Mouse (Mus musculus) erythroblast, embryonic 14.5 days (primary cell): ENCODE results near the gene Cntnap1. TPM values are rescaled to one million over a fixed set of nuclear protein-coding genes. Genes with fewer than 3 reads are reported as not detected.

Experiments
- H3K27me3 ChIP-seq: 2 replicates; pipeline ENCODE4 v1.6.1; 2012; ENCODE audit warnings: inconsistent platforms; ENCODE audit not compliant: control insufficient read depth
- H3K36me3 ChIP-seq: 2 replicates; pipeline ENCODE4 v1.6.1; 2012; ENCODE audit warnings: mild to moderate bottlenecking, inconsistent platforms; ENCODE audit not compliant: control insufficient read depth
- H3K4me1 ChIP-seq: 2 replicates; pipeline ENCODE4 v1.6.1; 2012; ENCODE audit warnings: inconsistent platforms; ENCODE audit not compliant: control insufficient read depth
- H3K4me3 ChIP-seq: replicated peaks from 2 replicates; pipeline ENCODE3; 2012; ENCODE audit warnings: moderate library complexity, mild to moderate bottlenecking, inconsistent platforms
- H3K9me3 ChIP-seq: 2 replicates; pipeline ENCODE4 v1.6.1; 2012; ENCODE audit warnings: low read length, inconsistent platforms, mixed read lengths; ENCODE audit not compliant: control insufficient read depth
- GATA1 ChIP-seq: IDR thresholded peaks from 2 replicates; pipeline ENCODE4 v1.6.1; 2012; ENCODE audit warnings: low read length, inconsistent platforms, mixed read lengths
- TAL1 ChIP-seq: IDR thresholded peaks from 3 replicates; pipeline ENCODE4 v1.6.1; 2012; ENCODE audit warnings: low read length, inconsistent platforms, mixed read lengths
- polyA plus RNA-seq: library from polyadenylated mRNA; stranded (reverse); fragments of >175 nt; gene quantifications from 2 replicates; pipeline ENCODE4 v1.2.3, GENCODE M21; 2012

Gene Cntnap1
- polyA plus RNA-seq, 1 experiment: 0.01 TPM

DNA sequence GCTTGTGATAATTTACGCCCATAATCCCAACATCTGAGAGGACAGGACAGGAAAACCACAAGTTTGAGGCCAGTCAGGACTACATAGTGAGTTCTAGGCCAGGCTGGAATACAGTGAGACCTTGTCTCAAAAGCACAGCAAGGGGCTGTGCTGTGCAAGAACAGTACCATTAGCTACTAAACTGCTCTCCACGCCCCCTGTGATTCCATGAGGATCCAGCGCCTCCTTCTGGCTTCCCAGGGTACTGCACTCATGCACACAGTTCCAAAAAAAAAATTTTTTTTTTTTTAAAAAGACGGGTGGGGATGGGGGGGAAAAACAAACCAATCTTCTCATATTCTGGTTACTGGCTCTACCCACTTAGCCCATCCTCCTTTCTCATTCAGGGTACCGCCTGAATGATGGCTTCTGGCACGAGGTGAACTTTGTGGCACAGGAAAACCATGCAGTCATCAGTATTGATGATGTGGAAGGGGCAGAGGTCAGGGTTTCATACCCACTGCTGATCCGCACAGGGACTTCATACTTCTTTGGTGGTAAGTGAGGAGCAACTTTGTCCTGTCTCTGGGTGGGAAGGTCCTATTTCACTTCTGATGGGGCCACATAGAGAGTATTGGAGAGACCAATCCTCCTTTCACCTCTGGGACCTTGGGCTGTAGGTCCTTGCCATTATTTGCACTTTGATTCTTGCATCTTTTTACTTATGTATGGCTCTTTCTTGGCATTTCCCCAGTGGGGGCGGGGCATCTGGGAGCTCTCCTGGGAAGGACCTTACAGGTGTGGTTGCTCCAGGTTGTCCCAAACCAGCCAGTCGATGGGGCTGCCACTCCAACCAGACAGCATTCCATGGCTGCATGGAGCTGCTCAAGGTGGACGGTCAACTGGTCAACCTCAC, 10.8 kb downstream of the Cntnap1 start:
- TF ChIP-seq TAL1: no peak
- no peak for TF ChIP-seq GATA1
- peaks cover 76% of the 10 kb centered on the region for H3K27me3 ChIP-seq
- H3K4me1 ChIP-seq: peaks cover 4% of the 10 kb centered on the region
- no peaks in the 10 kb centered on the region for H3K36me3 ChIP-seq
- H3K9me3 ChIP-seq: peaks cover 3% of the 10 kb centered on the region; the same call in 1 of the 2 replicates
- no peak overlapping the region for H3K4me3 ChIP-seq

DNA sequence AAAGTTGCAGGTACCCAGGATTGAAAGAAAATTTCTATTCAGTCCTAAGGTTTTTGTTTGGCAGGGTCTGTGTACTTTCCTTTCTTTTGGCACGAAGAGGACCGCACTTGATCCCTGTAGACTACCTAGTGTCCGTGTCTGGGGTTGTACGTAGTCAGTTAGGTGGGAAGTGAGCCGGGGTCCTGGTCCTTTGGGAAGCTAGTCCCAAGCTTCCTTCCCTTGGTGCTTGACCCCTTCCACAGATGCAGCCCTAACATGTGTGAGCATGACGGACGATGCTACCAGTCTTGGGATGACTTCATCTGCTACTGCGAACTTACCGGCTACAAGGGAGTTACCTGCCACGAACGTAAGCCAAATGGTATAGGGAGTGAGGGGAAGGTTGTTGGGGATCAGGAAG, 11.6 kb downstream of the Cntnap1 start:
- Histone ChIP-seq H3K4me1 (peaks cover 4% of the 10 kb centered on the region), H3K27me3 (peaks cover 67% of the 10 kb centered on the region), H3K4me3 (no peak overlapping the region), H3K36me3 (peaks cover 6% of the 10 kb centered on the region), H3K9me3 (peaks cover 5% of the 10 kb centered on the region; the same call in 1 of the 2 replicates)
- TF ChIP-seq GATA1 (no peak), TAL1 (no peak)

GRCm38 (mm10) chr11:101182771-101183517, 12.6 kb downstream of the Cntnap1 start:
- TF ChIP-seq GATA1: no peak
- TF ChIP-seq TAL1: no peak
- peaks cover 5% of the 10 kb centered on the region for H3K4me1 ChIP-seq
- peaks cover 12% of the 10 kb centered on the region for H3K36me3 ChIP-seq
- peaks cover 58% of the 10 kb centered on the region for H3K27me3 ChIP-seq
- peaks cover 7% of the 10 kb centered on the region; the same call in 1 of the 2 replicates for H3K9me3 ChIP-seq
- no peak overlapping the region for H3K4me3 ChIP-seq

- no peak overlapping the region for H3K4me3 ChIP-seq
- H3K4me1 ChIP-seq: peaks cover 25% of the 10 kb centered on the region
- H3K9me3 ChIP-seq: peaks cover 7% of the 10 kb centered on the region; the same call in 1 of the 2 replicates
- TF ChIP-seq GATA1: no peak
- H3K27me3 ChIP-seq: peaks cover 39% of the 10 kb centered on the region
- H3K36me3 ChIP-seq: peaks cover 23% of the 10 kb centered on the region
These were observed 14.7 kb downstream of the Cntnap1 start for GRCm38 (mm10) chr11:101184984-101185383.

DNA sequence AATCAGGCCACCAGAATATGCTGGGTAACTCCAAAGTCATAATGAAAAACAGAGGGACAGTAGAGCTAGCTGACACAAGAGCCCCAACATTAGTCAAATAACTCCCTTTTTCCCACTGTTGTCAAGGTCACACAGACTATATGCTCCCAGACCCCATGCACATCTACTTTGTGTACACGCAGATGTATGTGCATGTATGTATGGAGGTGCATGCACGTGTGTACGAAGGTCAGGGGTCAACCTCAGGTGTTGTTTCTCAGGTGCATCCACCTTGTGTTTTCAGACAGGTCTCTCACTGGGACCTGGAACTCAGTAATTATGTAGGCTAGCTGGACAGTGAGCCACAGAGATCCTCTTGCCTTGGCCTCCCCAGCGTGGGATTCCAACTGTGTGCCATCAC, 15.1 kb downstream of the Cntnap1 start:
- no peak overlapping the region for H3K4me3 ChIP-seq
- TF ChIP-seq TAL1 (no peak), GATA1 (no peak)
- peaks cover 36% of the 10 kb centered on the region for H3K27me3 ChIP-seq
- H3K4me1 ChIP-seq: peaks cover 30% of the 10 kb centered on the region
- H3K36me3 ChIP-seq: peaks cover 24% of the 10 kb centered on the region
- peaks cover 7% of the 10 kb centered on the region; the same call in 1 of the 2 replicates for H3K9me3 ChIP-seq

GRCm38 (mm10) chr11:101186526-101187247, 16.4 kb downstream of the Cntnap1 start:
- H3K4me3 ChIP-seq: no peak overlapping the region
- peaks cover 7% of the 10 kb centered on the region; the same call in 1 of the 2 replicates for H3K9me3 ChIP-seq
- peaks cover 39% of the 10 kb centered on the region for H3K4me1 ChIP-seq
- TF ChIP-seq TAL1: no peak
- no peak for TF ChIP-seq GATA1
- H3K27me3 ChIP-seq: peaks cover 28% of the 10 kb centered on the region
- H3K36me3 ChIP-seq: peaks cover 36% of the 10 kb centered on the region

DNA sequence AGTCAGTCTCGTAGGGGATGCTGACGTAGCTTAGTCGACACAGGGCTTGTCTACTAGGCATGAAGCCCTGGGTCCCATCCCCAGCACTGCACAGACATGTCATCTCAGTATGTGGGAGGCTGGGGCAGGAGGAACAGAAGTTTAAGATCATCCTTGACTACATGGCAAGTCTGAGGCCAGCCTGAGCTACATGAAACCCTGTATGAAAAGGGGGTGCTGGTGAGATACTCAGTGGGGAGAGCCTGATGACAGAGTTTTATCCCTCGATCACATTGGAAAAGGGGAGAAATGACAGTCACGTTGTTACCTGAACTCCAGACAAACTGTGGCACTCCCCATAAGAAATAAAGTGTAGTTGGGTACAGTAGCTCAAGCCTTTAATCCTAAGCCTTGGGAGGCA, 17.2 kb downstream of the Cntnap1 start:
- H3K36me3 ChIP-seq: peaks cover 45% of the 10 kb centered on the region
- H3K27me3 ChIP-seq: peaks cover 21% of the 10 kb centered on the region
- no peak overlapping the region for H3K4me3 ChIP-seq
- H3K4me1 ChIP-seq: peaks cover 46% of the 10 kb centered on the region
- TF ChIP-seq GATA1: no peak
- no peak for TF ChIP-seq TAL1
- H3K9me3 ChIP-seq: peaks cover 7% of the 10 kb centered on the region; the same call in 1 of the 2 replicates

DNA sequence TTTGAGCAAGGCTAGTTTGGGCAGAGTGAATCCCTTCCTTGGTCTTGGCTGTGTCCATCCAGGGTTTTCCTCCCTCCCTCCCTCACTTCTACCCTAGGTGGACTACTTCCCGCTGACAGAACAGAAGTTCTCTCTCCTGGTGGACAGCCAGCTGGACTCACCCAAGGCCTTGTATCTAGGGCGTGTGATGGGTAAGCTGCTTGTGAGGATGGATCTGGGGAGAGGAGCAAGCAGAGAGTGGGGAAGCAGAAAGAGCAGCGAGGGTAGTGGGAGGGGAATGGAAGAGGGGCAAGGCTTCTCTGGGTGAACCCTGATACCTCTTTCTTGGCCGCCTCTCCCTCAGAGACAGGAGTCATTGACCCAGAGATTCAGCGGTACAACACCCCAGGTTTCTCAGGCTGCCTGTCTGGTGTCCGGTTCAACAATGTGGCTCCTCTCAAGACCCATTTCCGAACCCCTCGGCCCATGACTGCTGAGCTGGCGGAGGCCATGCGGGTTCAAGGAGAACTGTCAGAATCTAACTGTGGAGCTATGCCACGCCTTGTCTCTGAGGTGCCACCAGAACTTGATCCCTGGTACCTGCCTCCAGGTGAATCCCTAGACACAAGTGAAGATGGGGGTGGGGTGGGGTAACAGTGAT, 18.0 kb downstream of the Cntnap1 start:
- Histone ChIP-seq H3K27me3 (peaks cover 13% of the 10 kb centered on the region), H3K9me3 (peaks cover 7% of the 10 kb centered on the region; the same call in 1 of the 2 replicates), H3K4me3 (no peak overlapping the region), H3K36me3 (peaks cover 52% of the 10 kb centered on the region), H3K4me1 (peaks cover 49% of the 10 kb centered on the region)
- TF ChIP-seq GATA1 (no peak), TAL1 (no peak)
